Mouse (Mus musculus): ENCODE results near the gene Rfc2. TPM values are rescaled to one million over a fixed set of nuclear protein-coding genes. Genes with fewer than 3 reads are reported as not detected.

Rfc2 gene
- polyA plus RNA-seq, 1 experiment from 2014 or later = 324 TPM

GRCm38 (mm10) chr5:134546790-134547189, 34.4 kb upstream of the Rfc2 start:
- Histone ChIP-seq H3K9ac (ENCODE audit: low read length) (no peak overlapping the region), H3K4me2 (ENCODE audit: low read depth) (no peak overlapping the region), H3K4me3 (ENCODE audit: low read depth, low read length) (no peak overlapping the region), H3K27me3 (ENCODE audit: control insufficient read depth, insufficient read depth, low read length) (no peaks in the 10 kb centered on the region), H3K4me1 (ENCODE audit: control insufficient read depth, insufficient read depth, low read length) (peaks cover 13% of the 10 kb centered on the region), H3K9me3 (ENCODE audit: control insufficient read depth, low read length) (no peaks in the 10 kb centered on the region), H3K27ac (ENCODE audit: low read depth, low read length) (no peak overlapping the region), H3K36me3 (ENCODE audit: control insufficient read depth, insufficient read depth, low read length) (no peaks in the 10 kb centered on the region)
- DNase-seq (ENCODE audit: low spot score) (no peak), ATAC-seq (ENCODE audit: insufficient read depth, low FRiP score, low TSS enrichment) (no peak)
- 87% methylated on average over 7 of the region's 7 CpGs for WGBS

- Histone ChIP-seq H3K9ac (ENCODE audit: low read length) (no peak overlapping the region), H3K27me3 (ENCODE audit: control insufficient read depth, insufficient read depth, low read length) (no peaks in the 10 kb centered on the region), H3K4me3 (ENCODE audit: low read depth, low read length) (no peak overlapping the region), H3K4me2 (ENCODE audit: low read depth) (no peak overlapping the region), H3K36me3 (ENCODE audit: control insufficient read depth, insufficient read depth, low read length) (no peaks in the 10 kb centered on the region), H3K27ac (ENCODE audit: low read depth, low read length) (no peak overlapping the region), H3K9me3 (ENCODE audit: control insufficient read depth, low read length) (no peaks in the 10 kb centered on the region), H3K4me1 (ENCODE audit: control insufficient read depth, insufficient read depth, low read length) (peaks cover 13% of the 10 kb centered on the region)
- DNase-seq (ENCODE audit: low spot score) (no peak), ATAC-seq (ENCODE audit: insufficient read depth, low FRiP score, low TSS enrichment) (no peak)
- 56% methylated on average over 5 of the region's 5 CpGs for WGBS
Observed at GRCm38 (mm10) chr5:134548306-134548705, 32.9 kb upstream of the Rfc2 start.

- no peak overlapping the region for H3K4me2 ChIP-seq (ENCODE audit: low read depth)
Observed at GRCm38 (mm10) chr5:134549640-134550168, 31.5 kb upstream of the Rfc2 start.

GRCm38 (mm10) chr5:134550836-134551232, 30.3 kb upstream of the Rfc2 start:
- Histone ChIP-seq H3K9me3 (ENCODE audit: control insufficient read depth, low read length) (no peaks in the 10 kb centered on the region), H3K4me3 (ENCODE audit: low read depth, low read length) (peak overlapping the region; percentile 95), H3K27me3 (ENCODE audit: control insufficient read depth, insufficient read depth, low read length) (no peaks in the 10 kb centered on the region), H3K27ac (ENCODE audit: low read depth, low read length) (peak overlapping the region; percentile 97), H3K4me2 (ENCODE audit: low read depth) (peak overlapping the region; percentile 96), H3K36me3 (ENCODE audit: control insufficient read depth, insufficient read depth, low read length) (no peaks in the 10 kb centered on the region), H3K4me1 (ENCODE audit: control insufficient read depth, insufficient read depth, low read length) (peaks cover 20% of the 10 kb centered on the region), H3K9ac (ENCODE audit: low read length) (peak overlapping the region; percentile 96)
- DNase-seq (ENCODE audit: low spot score) (peak; percentile 17), ATAC-seq (ENCODE audit: insufficient read depth, low FRiP score, low TSS enrichment) (no peak)
- WGBS = 7% methylated on average over 6 of the region's 6 CpGs

More at GRCm38 (mm10) chr5:134549640-134550168, 31.5 kb upstream of the Rfc2 start:
- ATAC-seq (ENCODE audit: insufficient read depth, low FRiP score, low TSS enrichment) (no peak), DNase-seq (ENCODE audit: low spot score) (no peak)
- Histone ChIP-seq H3K36me3 (ENCODE audit: control insufficient read depth, insufficient read depth, low read length) (no peaks in the 10 kb centered on the region), H3K4me3 (ENCODE audit: low read depth, low read length) (no peak overlapping the region; the same call in 1 of the 2 replicates), H3K27me3 (ENCODE audit: control insufficient read depth, insufficient read depth, low read length) (no peaks in the 10 kb centered on the region), H3K9me3 (ENCODE audit: control insufficient read depth, low read length) (no peaks in the 10 kb centered on the region), H3K4me1 (ENCODE audit: control insufficient read depth, insufficient read depth, low read length) (peaks cover 13% of the 10 kb centered on the region), H3K9ac (ENCODE audit: low read length) (no peak overlapping the region), H3K27ac (ENCODE audit: low read depth, low read length) (no peak overlapping the region)
- 95% methylated on average over 2 of the region's 3 CpGs for WGBS

GRCm38 (mm10) chr5:134551233-134552109, 29.7 kb upstream of the Rfc2 start:
- H3K4me2 ChIP-seq (ENCODE audit: low read depth) = peak overlapping the region; percentile 96
- ATAC-seq (ENCODE audit: insufficient read depth, low FRiP score, low TSS enrichment) (peak; percentile 10), DNase-seq (ENCODE audit: low spot score) (peak; percentile 65)
- H3K27me3 ChIP-seq (ENCODE audit: control insufficient read depth, insufficient read depth, low read length) = no peaks in the 10 kb centered on the region
- no peaks in the 10 kb centered on the region for H3K36me3 ChIP-seq (ENCODE audit: control insufficient read depth, insufficient read depth, low read length)
- H3K27ac ChIP-seq (ENCODE audit: low read depth, low read length) = peak overlapping the region; percentile 97
- peaks cover 22% of the 10 kb centered on the region for H3K4me1 ChIP-seq (ENCODE audit: control insufficient read depth, insufficient read depth, low read length)
- peak overlapping the region; percentile 95 for H3K4me3 ChIP-seq (ENCODE audit: low read depth, low read length)
- no peaks in the 10 kb centered on the region for H3K9me3 ChIP-seq (ENCODE audit: control insufficient read depth, low read length)
- H3K9ac ChIP-seq (ENCODE audit: low read length) = peak overlapping the region; percentile 96
- 1% methylated on average over 50 of the region's 52 CpGs for WGBS

- WGBS = under 1% methylated on average over 59 of the region's 61 CpGs
- Histone ChIP-seq H3K36me3 (ENCODE audit: control insufficient read depth, insufficient read depth, low read length) (no peaks in the 10 kb centered on the region), H3K9ac (ENCODE audit: low read length) (peak within 1 kb of the TSS; percentile 96), H3K27ac (ENCODE audit: low read depth, low read length) (peak within 1 kb of the TSS; percentile 97), H3K4me2 (ENCODE audit: low read depth) (peak within 1 kb of the TSS; percentile 96), H3K4me1 (ENCODE audit: control insufficient read depth, insufficient read depth, low read length) (peaks cover 22% of the 10 kb centered on the region), H3K4me3 (ENCODE audit: low read depth, low read length) (peak within 1 kb of the TSS; percentile 95), H3K9me3 (ENCODE audit: control insufficient read depth, low read length) (no peaks in the 10 kb centered on the region), H3K27me3 (ENCODE audit: control insufficient read depth, insufficient read depth, low read length) (no peaks in the 10 kb centered on the region)
- DNase-seq (ENCODE audit: low spot score) (peak; percentile 93), ATAC-seq (ENCODE audit: insufficient read depth, low FRiP score, low TSS enrichment) (peak; percentile 87)
Observed at GRCm38 (mm10) chr5:134552110-134552972, 28.8 kb upstream of the Rfc2 start, which contains the start of gene Clip2. Gene Clip2 (minus strand): TSS chr5:134552434.

- no peaks in the 10 kb centered on the region for H3K9me3 ChIP-seq (ENCODE audit: control insufficient read depth, low read length)
- DNase-seq (ENCODE audit: low spot score) (no peak), ATAC-seq (ENCODE audit: insufficient read depth, low FRiP score, low TSS enrichment) (no peak)
- 91% methylated on average over 5 of the region's 5 CpGs for WGBS
- H3K27ac ChIP-seq (ENCODE audit: low read depth, low read length) = no peak overlapping the region
- H3K4me2 ChIP-seq (ENCODE audit: low read depth) = no peak overlapping the region
- peaks cover 22% of the 10 kb centered on the region for H3K4me1 ChIP-seq (ENCODE audit: control insufficient read depth, insufficient read depth, low read length)
- H3K27me3 ChIP-seq (ENCODE audit: control insufficient read depth, insufficient read depth, low read length) = no peaks in the 10 kb centered on the region
- no peak overlapping the region for H3K9ac ChIP-seq (ENCODE audit: low read length)
- H3K36me3 ChIP-seq (ENCODE audit: control insufficient read depth, insufficient read depth, low read length) = no peaks in the 10 kb centered on the region
- H3K4me3 ChIP-seq (ENCODE audit: low read depth, low read length) = no peak overlapping the region
Observed at GRCm38 (mm10) chr5:134553951-134554546, 27.1 kb upstream of the Rfc2 start.

Data from neural tube, embryonic 11.5 days (tissue).